ENCODE assay signal across 11 mouse cellular contexts in genomic region chr10:15759983-15760723, GRCm38 (mm10).
DNase-seq lines count a peak whose midpoint lies in the region; ATAC-seq lines count a peak whose summit lies in the region.
"Had no signal": no experiment of that assay in that cellular context is flagged by ENCODE, and none has a peak within 500 bp of the region (broad histone marks: within the 10 kb centered on the region; RNA-seq: fewer than 3 reads in every experiment).

No protein-coding gene starts in this region.

- peak overlapping the region; percentile 54 for H3K4me2 ChIP-seq in heart, embryonic 16.5 days (ENCODE audit: low read depth, low read length)
- H3K4me2 ChIP-seq: neural tube, embryonic 12.5 days had no signal

- ATAC-seq in heart, embryonic 16.5 days (replicated peaks; ENCODE audit: extremely low read depth, insufficient read depth, low FRiP score): peak; percentile 41; the same call in 1 of the 2 replicates

- 0 out of 2 replicates have a peak overlapping the region, but pooled peaks have one; percentile 1 for H3K9ac ChIP-seq in heart, embryonic 16.5 days (ENCODE audit: low read length)
- H3K9ac ChIP-seq: neural tube, embryonic 12.5 days had no signal

- peaks cover 5% of the 10 kb centered on the region; the same call in 1 of the 2 replicates for H3K4me1 ChIP-seq in heart, embryonic 16.5 days (ENCODE audit: control insufficient read depth, insufficient read depth, low read length)
- H3K4me1 ChIP-seq: neural tube, embryonic 12.5 days had no signal

- no peaks in the 10 kb centered on the region for H3K9me3 ChIP-seq in heart, embryonic 16.5 days (replicated peaks; ENCODE audit: control insufficient read depth, low read length)
- H3K9me3 ChIP-seq: neural tube, embryonic 12.5 days had no signal

- no peaks in the 10 kb centered on the region for H3K36me3 ChIP-seq in heart, embryonic 16.5 days (ENCODE audit: control insufficient read depth, insufficient read depth)
- H3K36me3 ChIP-seq: neural tube, embryonic 12.5 days had no signal

- H3K27me3 ChIP-seq in heart, embryonic 16.5 days (ENCODE audit: control insufficient read depth, insufficient read depth, low read length): no peaks in the 10 kb centered on the region
- H3K27me3 ChIP-seq: neural tube, embryonic 12.5 days had no signal

- peak; percentile 71 for DNase-seq in heart, adult 11 months
- no peak for DNase-seq in heart, postnatal 25 days (ENCODE audit: low spot score)
- peak; percentile 44 for DNase-seq in adipocyte (ENCODE audit: low spot score)
- peak; percentile 8 for DNase-seq in lung, postnatal 14 days
- no peak for DNase-seq in kidney, adult 8-10 months
- no peak for DNase-seq in thymus, postnatal 25 days
- no peak for DNase-seq in thymus, postnatal 4 days
- DNase-seq: cerebellum, adult 18-20 months; kidney, postnatal 14 days had no signal

- intact Hi-C loops in heart, postnatal 25 days (cut with DNase I): no loop called here

- H3K27ac ChIP-seq in heart, embryonic 16.5 days (ENCODE audit: low read length): no peak overlapping the region
- H3K27ac ChIP-seq: neural tube, embryonic 12.5 days had no signal

- WGBS in heart, embryonic 16.5 days: 21% methylated on average over 6 of the region's 6 CpGs

- H3K4me3 ChIP-seq in heart, embryonic 16.5 days (ENCODE audit: low read length): peak overlapping the region; percentile 28
- H3K4me3 ChIP-seq: neural tube, embryonic 12.5 days had no signal

Comparison
In these comparisons a context has a peak if more than half of its experiments do, and no peak if none do; other contexts are left out.
1. DNase-seq: peak in heart, adult 11 months (single experiment), adipocyte (single experiment) and lung, postnatal 14 days (single experiment); none in heart, postnatal 25 days (single experiment), kidney, adult 8-10 months (0 of 2), thymus, postnatal 25 days (single experiment) and thymus, postnatal 4 days (single experiment).